Mouse (Mus musculus) lung, embryonic 14.5 days (tissue): ENCODE results near the gene Tgif2. TPM values are rescaled to one million over a fixed set of nuclear protein-coding genes. Genes with fewer than 3 reads are reported as not detected.

ENCODE experiments used
- ATAC-seq: fragments of 200-750 bp; cut with Nextera tagmentation; 2 replicates; pipeline ENCODE4 v1.8.0; 2017; ENCODE audit warnings: mild to moderate bottlenecking, moderate TSS enrichment, moderate library complexity; ENCODE audit not compliant: insufficient read depth
- DNase-seq: peaks from one replicate; pipeline ENCODE4 v3.0.0-alpha.2; 2015
- H3K27ac ChIP-seq: fragments of 300-500 bp; sonication (generic); 2 replicates; pipeline ENCODE4 v1.5.1; 2014; ENCODE audit warnings: low read depth, mild to moderate bottlenecking, moderate library complexity
- H3K27me3 ChIP-seq: fragments of 300-500 bp; sonication (generic); 2 replicates; pipeline ENCODE4 v1.6.1; 2014; ENCODE audit warnings: low read length, control low read depth; ENCODE audit not compliant: insufficient read depth
- H3K36me3 ChIP-seq: fragments of 300-500 bp; sonication (generic); 2 replicates; pipeline ENCODE4 v1.6.1; 2014; ENCODE audit warnings: control low read depth; ENCODE audit not compliant: insufficient read depth
- H3K4me1 ChIP-seq: fragments of 300-500 bp; sonication (generic); 2 replicates; pipeline ENCODE4 v1.6.1; 2014; ENCODE audit warnings: antibody characterized with exemption, control low read depth; ENCODE audit not compliant: insufficient read depth
- H3K4me2 ChIP-seq: fragments of 300-500 bp; sonication (generic); 2 replicates; pipeline ENCODE4 v1.6.1; 2014; ENCODE audit warnings: mild to moderate bottlenecking
- H3K4me3 ChIP-seq: fragments of 300-500 bp; sonication (generic); 2 replicates; pipeline ENCODE4 v1.5.1; 2014; ENCODE audit warnings: low read depth, low read length
- H3K9ac ChIP-seq: fragments of 300-500 bp; sonication (generic); 2 replicates; pipeline ENCODE4 v1.6.1; 2014
- H3K9me3 ChIP-seq: fragments of 300-500 bp; sonication (generic); 2 replicates; pipeline ENCODE4 v1.6.1; 2016; ENCODE audit warnings: low read depth, low read length, control low read depth
- CTCF ChIP-seq: IDR thresholded peaks from 2 replicates; pipeline ENCODE4 v1.5.1; 2016; ENCODE audit warnings: antibody characterized with exemption, low read depth
- WGBS: fragments of 180-500 bp; shearing (Covaris S2); extraction: QIAGEN DNeasy Blood & Tissue Kit; methylation state at CpG from one replicate; pipeline ENCODE4 v1.1.7; 2014; 5-methylcytosine and 5-hydroxymethylcytosine counted together
- polyA plus RNA-seq: library from polyadenylated mRNA; unstranded; fragments of >200 nt; fragmentation: Nextera tagmentation; extraction: Ambion mirVana; gene quantifications from 2 replicates; pipeline ENCODE4 v1.2.1, GENCODE M21; 2014

The Tgif2 gene
- polyA plus RNA-seq, 1 experiment from 2014 or later: 75.1 TPM

- Histone ChIP-seq H3K27ac (no peak overlapping the region), H3K4me1 (no peaks in the 10 kb centered on the region), H3K4me3 (no peak overlapping the region), H3K9ac (no peak overlapping the region), H3K36me3 (no peaks in the 10 kb centered on the region), H3K27me3 (no peaks in the 10 kb centered on the region), H3K4me2 (no peak overlapping the region), H3K9me3 (no peaks in the 10 kb centered on the region)
- no peak for TF ChIP-seq CTCF
- ATAC-seq (no peak), DNase-seq (no peak)
- WGBS: 75% methylated on average over 10 of the region's 10 CpGs
Observed at GRCm38 (mm10) chr2:156886084-156886631, 46.4 kb downstream of the Tgif2 start.

- no peak for ATAC-seq
- Histone ChIP-seq H3K27me3 (no peaks in the 10 kb centered on the region), H3K4me1 (no peaks in the 10 kb centered on the region), H3K27ac (no peak within 1 kb of the TSS), H3K4me3 (no peak within 1 kb of the TSS), H3K9ac (no peak within 1 kb of the TSS), H3K4me2 (no peak within 1 kb of the TSS), H3K36me3 (no peaks in the 10 kb centered on the region), H3K9me3 (no peaks in the 10 kb centered on the region)
- no peak for DNase-seq
- 51% methylated on average over 6 of the region's 6 CpGs for WGBS
- no peak for TF ChIP-seq CTCF
Observed at GRCm38 (mm10) chr2:156887017-156887416, 47.2 kb downstream of the Tgif2 start, which contains the start of gene Sla2. Gene Sla2 (minus strand): TSS chr2:156887192.

- Histone ChIP-seq H3K9ac (no peak overlapping the region), H3K9me3 (no peaks in the 10 kb centered on the region), H3K4me2 (no peak overlapping the region), H3K27ac (no peak overlapping the region), H3K27me3 (no peaks in the 10 kb centered on the region), H3K36me3 (no peaks in the 10 kb centered on the region), H3K4me1 (no peaks in the 10 kb centered on the region), H3K4me3 (no peak overlapping the region)
- DNase-seq (no peak), ATAC-seq (no peak)
- no peak for TF ChIP-seq CTCF
- WGBS: 54% methylated on average over 3 of the region's 3 CpGs
Observed at GRCm38 (mm10) chr2:156888490-156888889, 48.7 kb downstream of the Tgif2 start.

- WGBS: 27% methylated on average over 3 of the region's 3 CpGs
- no peaks in the 10 kb centered on the region for H3K27me3 ChIP-seq
- no peak for ATAC-seq
- no peaks in the 10 kb centered on the region for H3K36me3 ChIP-seq
- H3K9ac ChIP-seq: no peak overlapping the region
- H3K9me3 ChIP-seq: no peaks in the 10 kb centered on the region
- no peak for TF ChIP-seq CTCF
- no peak overlapping the region for H3K27ac ChIP-seq
- H3K4me2 ChIP-seq: no peak overlapping the region
- DNase-seq: no peak
- H3K4me1 ChIP-seq: no peaks in the 10 kb centered on the region
- H3K4me3 ChIP-seq: no peak overlapping the region
Observed at GRCm38 (mm10) chr2:156892240-156892639, 52.4 kb downstream of the Tgif2 start.

- ATAC-seq: no peak
- no peak for TF ChIP-seq CTCF
- no peak overlapping the region for H3K9ac ChIP-seq
- no peaks in the 10 kb centered on the region for H3K9me3 ChIP-seq
- WGBS: 66% methylated on average over 6 of the region's 6 CpGs
- H3K36me3 ChIP-seq: no peaks in the 10 kb centered on the region
- H3K27me3 ChIP-seq: no peaks in the 10 kb centered on the region
- DNase-seq: no peak
- no peak overlapping the region for H3K4me2 ChIP-seq
- H3K4me3 ChIP-seq: no peak overlapping the region
- no peak overlapping the region for H3K27ac ChIP-seq
- no peaks in the 10 kb centered on the region for H3K4me1 ChIP-seq
Observed at GRCm38 (mm10) chr2:156892821-156893220, 53.0 kb downstream of the Tgif2 start.

- no peaks in the 10 kb centered on the region for H3K9me3 ChIP-seq
- no peaks in the 10 kb centered on the region for H3K36me3 ChIP-seq
- no peak overlapping the region for H3K4me2 ChIP-seq
- no peaks in the 10 kb centered on the region for H3K4me1 ChIP-seq
- no peak overlapping the region for H3K27ac ChIP-seq
- 51% methylated on average over 15 of the region's 15 CpGs for WGBS
- H3K27me3 ChIP-seq: no peaks in the 10 kb centered on the region
- no peak for TF ChIP-seq CTCF
- no peak overlapping the region for H3K4me3 ChIP-seq
- no peak overlapping the region for H3K9ac ChIP-seq
- no peak for ATAC-seq
- no peak for DNase-seq
Observed at GRCm38 (mm10) chr2:156894496-156895265, 54.9 kb downstream of the Tgif2 start.

GRCm38 (mm10) chr2:156896384-156896914 lies 56.6 kb downstream of the Tgif2 start:
- no peaks in the 10 kb centered on the region for H3K4me1 ChIP-seq
- no peak for TF ChIP-seq CTCF
- H3K36me3 ChIP-seq: no peaks in the 10 kb centered on the region
- no peak overlapping the region for H3K4me2 ChIP-seq
- no peak overlapping the region for H3K27ac ChIP-seq
- ATAC-seq: no peak
- no peaks in the 10 kb centered on the region for H3K9me3 ChIP-seq
- WGBS: 49% methylated on average over 9 of the region's 9 CpGs
- DNase-seq: peak; percentile 38
- H3K27me3 ChIP-seq: no peaks in the 10 kb centered on the region
- H3K4me3 ChIP-seq: no peak overlapping the region
- H3K9ac ChIP-seq: no peak overlapping the region
